Mouse (Mus musculus): ENCODE data around the gene Armcx1.
"Not testable (repeated sequence)": the region's sequence is repeated elsewhere in the genome, so short reads cannot be mapped to it uniquely, and the experiment has no call there.

Gene Armcx1

GRCm38 (mm10) chrX:134763428-134764198, 45.9 kb downstream of the Armcx1 start:
- not testable (repeated sequence) for DNase-seq

Measured in kidney, adult 18-20 months (tissue).